ENCODE assay signal across 27 mouse cellular contexts in genomic region chr2:71152170-71152569, GRCm38 (mm10). TPM values are rescaled to one million over a fixed set of nuclear protein-coding genes. Genes with fewer than 3 reads are reported as not detected.
DNase-seq lines count a peak whose midpoint lies in the region; ATAC-seq and TF ChIP-seq lines count a peak whose summit lies in the region.
"Had no signal": no experiment of that assay in that cellular context is flagged by ENCODE, and none has a peak within 500 bp of the region (broad histone marks: within the 10 kb centered on the region; RNA-seq: fewer than 3 reads in every experiment).

No protein-coding gene starts in this region.

- no peak for TF ChIP-seq EP300 in stomach, postnatal 0 days (optimal IDR thresholded peaks at IDR 0.05)

- no peak overlapping the region for H3K4me2 ChIP-seq in intestine, postnatal 0 days (replicated peaks; ENCODE audit: low read depth)
- H3K4me2 ChIP-seq in intestine, embryonic 15.5 days (replicated peaks) = no peak overlapping the region
- H3K4me2 ChIP-seq in lung, embryonic 14.5 days = no peak overlapping the region
- no peak overlapping the region for H3K4me2 ChIP-seq in stomach, postnatal 0 days (replicated peaks; ENCODE audit: low read depth)
- H3K4me2 ChIP-seq: embryonic facial prominence, embryonic 13.5 days; forebrain, embryonic 15.5 days; hindbrain, embryonic 15.5 days; limb, embryonic 13.5 days; liver, embryonic 13.5 days; neural tube, embryonic 15.5 days had no signal

- no peak for ATAC-seq in intestine, postnatal 0 days
- no peak for ATAC-seq in intestine, embryonic 15.5 days
- ATAC-seq in lung, embryonic 14.5 days (ENCODE audit: insufficient read depth) = no peak
- ATAC-seq in stomach, postnatal 0 days (ENCODE audit: low FRiP score, low TSS enrichment) = no peak
- ATAC-seq: forebrain, embryonic 15.5 days; inflammation-experienced regulatory T-cells, adult 6 months had no signal

- no peak overlapping the region for H3K4me3 ChIP-seq in intestine, postnatal 0 days (ENCODE audit: low read depth, low read length)
- no peak overlapping the region for H3K4me3 ChIP-seq in intestine, embryonic 15.5 days (replicated peaks)
- H3K4me3 ChIP-seq in lung, embryonic 14.5 days (ENCODE audit: low read depth, low read length) = no peak overlapping the region
- no peak overlapping the region for H3K4me3 ChIP-seq in ES-E14 (ENCODE audit: insufficient read depth in 1 of 2, low read depth in 1 of 2, low read length in 2 of 2, poor library complexity in 1 of 2, severe bottlenecking in 1 of 2)
- no peak overlapping the region for H3K4me3 ChIP-seq in stomach, postnatal 0 days (ENCODE audit: low read depth, low read length)
- H3K4me3 ChIP-seq: embryonic facial prominence, embryonic 13.5 days; forebrain, embryonic 10.5 days; forebrain, embryonic 15.5 days; hindbrain, embryonic 10.5 days; hindbrain, embryonic 15.5 days; limb, embryonic 13.5 days; liver, embryonic 13.5 days; neural tube, embryonic 15.5 days had no signal

- H3K9me3 ChIP-seq in intestine, postnatal 0 days (ENCODE audit: control insufficient read depth) = no peaks in the 10 kb centered on the region
- H3K9me3 ChIP-seq in intestine, embryonic 15.5 days = no peaks in the 10 kb centered on the region
- no peaks in the 10 kb centered on the region for H3K9me3 ChIP-seq in lung, embryonic 14.5 days (ENCODE audit: low read depth, low read length)
- H3K9me3 ChIP-seq in ES-E14 (ENCODE audit: control insufficient read depth, insufficient read depth, low read depth, low read length) = no peaks in the 10 kb centered on the region
- no peaks in the 10 kb centered on the region for H3K9me3 ChIP-seq in stomach, postnatal 0 days (ENCODE audit: control insufficient read depth, low read length)
- H3K9me3 ChIP-seq: forebrain, embryonic 15.5 days; hindbrain, embryonic 10.5 days; hindbrain, embryonic 15.5 days; liver, embryonic 13.5 days; neural tube, embryonic 15.5 days had no signal

- TF ChIP-seq CTCF in intestine, postnatal 0 days (IDR thresholded peaks at IDR 0.05; ENCODE audit: low read depth) = 0 out of 2 replicates have a peak, but pooled peaks have one; percentile 18
- TF ChIP-seq CTCF in lung, embryonic 14.5 days (IDR thresholded peaks at IDR 0.05; ENCODE audit: low read depth) = peak; percentile 20; the same call in 1 of the 2 replicates
- TF ChIP-seq CTCF in stomach, postnatal 0 days (IDR thresholded peaks at IDR 0.05; ENCODE audit: low read depth) = peak; percentile 33; the same call in 1 of the 2 replicates

- H3K27me3 ChIP-seq in intestine, postnatal 0 days (replicated peaks; ENCODE audit: control insufficient read depth, insufficient read depth, low read length) = no peaks in the 10 kb centered on the region
- no peaks in the 10 kb centered on the region for H3K27me3 ChIP-seq in intestine, embryonic 15.5 days (replicated peaks)
- H3K27me3 ChIP-seq in lung, embryonic 14.5 days (ENCODE audit: insufficient read depth, low read length) = no peaks in the 10 kb centered on the region
- H3K27me3 ChIP-seq in stomach, postnatal 0 days (ENCODE audit: control insufficient read depth, insufficient read depth, low read length) = no peaks in the 10 kb centered on the region
- H3K27me3 ChIP-seq: embryonic facial prominence, embryonic 13.5 days; forebrain, embryonic 15.5 days; hindbrain, embryonic 15.5 days; limb, embryonic 13.5 days; liver, embryonic 13.5 days; neural tube, embryonic 15.5 days had no signal

- DNase-seq in lung, embryonic 14.5 days = no peak
- no peak for DNase-seq in lung, postnatal 25 days (ENCODE audit: low spot score)
- DNase-seq in ES-E14 (ENCODE audit: low read depth, low spot score) = no peak
- no peak for DNase-seq in stomach, postnatal 0 days (ENCODE audit: low spot score)
- DNase-seq in cerebellum, adult 8-10 months = no peak
- DNase-seq: adrenal gland, postnatal 25 days; cerebellum, adult 11-12 months; cerebellum, postnatal 10 days; heart, postnatal 14 days; kidney, adult 2 months; kidney, postnatal 14 days; liver, embryonic 13.5 days; midbrain, embryonic 14.5 days; retina, postnatal 1 day; right cerebral cortex, postnatal 14 days; thymus, postnatal 4 days had no signal

- H3K36me3 ChIP-seq in intestine, postnatal 0 days (ENCODE audit: control insufficient read depth, insufficient read depth) = no peaks in the 10 kb centered on the region
- no peaks in the 10 kb centered on the region for H3K36me3 ChIP-seq in intestine, embryonic 15.5 days
- no peaks in the 10 kb centered on the region for H3K36me3 ChIP-seq in lung, embryonic 14.5 days (ENCODE audit: insufficient read depth)
- no peaks in the 10 kb centered on the region for H3K36me3 ChIP-seq in ES-E14 (ENCODE audit: control insufficient read depth, insufficient read depth, low read length, poor library complexity, severe bottlenecking)
- no peaks in the 10 kb centered on the region for H3K36me3 ChIP-seq in stomach, postnatal 0 days (ENCODE audit: control insufficient read depth, insufficient read depth, low read length)
- H3K36me3 ChIP-seq: embryonic facial prominence, embryonic 13.5 days; forebrain, embryonic 10.5 days; forebrain, embryonic 15.5 days; hindbrain, embryonic 10.5 days; hindbrain, embryonic 15.5 days; limb, embryonic 13.5 days; liver, embryonic 13.5 days; neural tube, embryonic 15.5 days had no signal

- WGBS in intestine, postnatal 0 days = 83% methylated on average over 4 of the region's 4 CpGs
- 90% methylated on average over 4 of the region's 4 CpGs for WGBS in intestine, embryonic 15.5 days
- 84% methylated on average over 4 of the region's 4 CpGs for WGBS in lung, embryonic 14.5 days
- 89% methylated on average over 4 of the region's 4 CpGs for WGBS in stomach, postnatal 0 days

- 0 out of 2 replicates have a peak, but pooled peaks cover under 1% of the 10 kb centered on the region for H3K4me1 ChIP-seq in intestine, postnatal 0 days (replicated peaks; ENCODE audit: control insufficient read depth, insufficient read depth, low read length)
- H3K4me1 ChIP-seq in intestine, embryonic 15.5 days (replicated peaks) = no peaks in the 10 kb centered on the region
- H3K4me1 ChIP-seq in lung, embryonic 14.5 days (ENCODE audit: insufficient read depth) = no peaks in the 10 kb centered on the region
- H3K4me1 ChIP-seq in ES-E14 (ENCODE audit: control insufficient read depth in 2 of 2, insufficient read depth in 2 of 2, low read length in 2 of 2, poor library complexity in 1 of 2) = no peaks in the 10 kb centered on the region
- no peaks in the 10 kb centered on the region for H3K4me1 ChIP-seq in stomach, postnatal 0 days (replicated peaks; ENCODE audit: control insufficient read depth, insufficient read depth)
- H3K4me1 ChIP-seq: embryonic facial prominence, embryonic 13.5 days; limb, embryonic 13.5 days had no signal

- H3K9ac ChIP-seq in intestine, postnatal 0 days (ENCODE audit: low read depth, low read length) = no peak overlapping the region
- no peak overlapping the region for H3K9ac ChIP-seq in intestine, embryonic 15.5 days
- H3K9ac ChIP-seq in lung, embryonic 14.5 days = no peak overlapping the region
- H3K9ac ChIP-seq in ES-E14 (ENCODE audit: insufficient read depth, low read depth, low read length, poor library complexity, severe bottlenecking) = no peak overlapping the region
- H3K9ac ChIP-seq in stomach, postnatal 0 days (ENCODE audit: low read length) = no peak overlapping the region
- H3K9ac ChIP-seq: embryonic facial prominence, embryonic 13.5 days; forebrain, embryonic 15.5 days; hindbrain, embryonic 15.5 days; limb, embryonic 13.5 days; liver, embryonic 13.5 days; neural tube, embryonic 15.5 days had no signal

- in situ Hi-C loops in ES-E14 (cut with MboI; ENCODE audit: low sequenced_read_pairs in 2 of 2, unreplicated experiment in 2 of 2) = no loop called here

- no peak overlapping the region for H3K27ac ChIP-seq in intestine, postnatal 0 days (ENCODE audit: low read depth, low read length)
- H3K27ac ChIP-seq in intestine, embryonic 15.5 days = no peak overlapping the region
- no peak overlapping the region for H3K27ac ChIP-seq in lung, embryonic 14.5 days (ENCODE audit: low read depth)
- no peak overlapping the region for H3K27ac ChIP-seq in ES-E14 (ENCODE audit: insufficient read depth, low read depth, low read length, poor library complexity, severe bottlenecking)
- no peak overlapping the region for H3K27ac ChIP-seq in stomach, postnatal 0 days (replicated peaks)
- H3K27ac ChIP-seq: embryonic facial prominence, embryonic 13.5 days; forebrain, embryonic 10.5 days; forebrain, embryonic 15.5 days; hindbrain, embryonic 10.5 days; hindbrain, embryonic 15.5 days; limb, embryonic 13.5 days; liver, embryonic 13.5 days; macrophage; neural tube, embryonic 15.5 days had no signal

TF ChIP-seq in ES-E14, 5 proteins besides CTCF, POLR2A, EP300 and RAD21:
- TF ChIP-seq MAFK (IDR thresholded peaks at IDR 0.05; ENCODE audit: insufficient read depth, low read depth, low read length) (no peak), ZC3H11A (IDR thresholded peaks at IDR 0.05; ENCODE audit: borderline replicate concordance, low read depth, low read length) (peak; percentile 26; the same call in 1 of the 2 replicates), HCFC1 (IDR thresholded peaks at IDR 0.05; ENCODE audit: borderline replicate concordance, insufficient read depth, low read length) (no peak), ZNF384 (IDR thresholded peaks at IDR 0.05; ENCODE audit: low read depth, low read length) (no peak), CHD2 (IDR thresholded peaks at IDR 0.05; ENCODE audit: low read depth, low read length) (no peak)

RNA-seq across cellular contexts. Expression of gene Cybrd1, which starts 34.4 kb away (rescaled TPM):
- polyA plus RNA-seq in intestine, postnatal 0 days (2015; fragmentation: Nextera tagmentation; extraction: Ambion mirVana) = 7.1 and 7.7 TPM in 2 replicates
- polyA plus RNA-seq in intestine, embryonic 15.5 days (2015; fragmentation: Nextera tagmentation; extraction: Ambion mirVana) = 6.6 and 6.8 TPM in 2 replicates
- polyA plus RNA-seq in lung, embryonic 14.5 days (2014; fragmentation: Nextera tagmentation; extraction: Ambion mirVana) = 1.2 and 1.3 TPM in 2 replicates
- total RNA-seq in ES-E14 (2012; rRNA removed) = 0.31 and 0.48 TPM in 2 replicates
- 10.2 and 13.0 TPM in 2 replicates for polyA plus RNA-seq in stomach, postnatal 0 days (2015; fragmentation: Nextera tagmentation; extraction: Ambion mirVana)

RNA-seq across cellular contexts. Expression of gene Dync1i2, which starts 59.3 kb away (rescaled TPM):
- 55.2 and 59.2 TPM in 2 replicates for polyA plus RNA-seq in intestine, postnatal 0 days (2015; fragmentation: Nextera tagmentation; extraction: Ambion mirVana)
- polyA plus RNA-seq in intestine, embryonic 15.5 days (2015; fragmentation: Nextera tagmentation; extraction: Ambion mirVana) = 71.4 and 83.5 TPM in 2 replicates
- polyA plus RNA-seq in lung, embryonic 14.5 days (2014; fragmentation: Nextera tagmentation; extraction: Ambion mirVana) = 110 and 112 TPM in 2 replicates
- total RNA-seq in ES-E14 (2012; rRNA removed) = 27.4 and 38.6 TPM in 2 replicates
- polyA plus RNA-seq in stomach, postnatal 0 days (2015; fragmentation: Nextera tagmentation; extraction: Ambion mirVana) = 55.5 and 59.2 TPM in 2 replicates
